Mouse (Mus musculus) kidney, adult 8-10 months (tissue): ENCODE measurements around the gene Apc2.

Experiments used
- DNase-seq, 2 experiments: peaks; one replicate each; pipeline ENCODE4 v3.0.0; 2022

Gene Apc2

DNA sequence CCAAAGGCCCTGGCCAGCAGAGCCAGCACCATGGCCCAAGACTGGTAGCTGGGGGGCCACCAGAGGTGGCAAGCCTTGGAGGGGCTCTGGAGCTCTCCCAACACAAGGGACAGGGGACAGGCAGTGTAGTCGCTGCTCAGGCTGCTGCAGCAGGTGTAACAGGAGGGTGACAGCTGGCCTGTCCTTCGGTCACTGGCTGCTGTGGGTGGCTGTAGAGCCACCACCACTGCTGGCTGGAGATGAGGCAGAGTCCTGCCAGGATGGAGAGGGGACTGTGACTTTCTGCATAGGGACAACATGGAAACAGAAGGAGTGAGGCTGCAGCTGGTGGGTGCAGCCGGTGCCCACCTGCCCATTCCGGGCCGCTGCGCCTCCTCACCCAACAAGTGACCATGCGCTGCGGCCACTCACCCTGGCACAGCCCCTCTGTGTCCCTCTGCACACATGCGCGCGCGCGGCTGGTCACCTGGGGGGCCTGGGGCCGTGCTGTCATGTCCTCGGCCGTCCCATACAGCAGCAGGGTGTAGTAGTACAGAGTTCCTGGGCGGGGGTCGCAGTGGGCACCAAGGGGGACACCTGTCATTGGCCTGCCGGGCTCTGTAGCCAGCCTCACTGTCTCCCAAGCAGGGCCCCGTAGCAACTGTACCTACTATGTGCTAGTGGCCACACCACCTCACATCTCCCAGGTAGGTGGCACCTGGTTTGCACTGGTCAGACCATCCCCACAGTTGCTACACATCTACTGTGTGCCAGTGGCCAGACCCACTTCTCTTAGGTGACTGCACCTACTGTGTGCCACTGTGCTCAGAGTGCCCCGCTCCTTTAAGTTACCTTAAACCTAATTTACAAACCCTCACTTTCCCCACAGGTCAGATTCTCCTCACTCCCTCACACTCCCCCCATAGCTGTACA lies 26.1 kb downstream of the Apc2 start:
- DNase-seq = no peak

- no peak for DNase-seq
These were observed 27.0 kb downstream of the Apc2 start for GRCm38 (mm10) chr10:80322811-80323211.

- peak; percentile 79 to 86 for DNase-seq
These were observed 27.7 kb downstream of the Apc2 start for GRCm38 (mm10) chr10:80323261-80324119.

- peak in 1 of 2 experiments; percentile 50 for DNase-seq
These were observed 28.6 kb downstream of the Apc2 start for GRCm38 (mm10) chr10:80324120-80325037.

- DNase-seq = no peak
These were observed 29.3 kb downstream of the Apc2 start for GRCm38 (mm10) chr10:80325045-80325444.

DNA sequence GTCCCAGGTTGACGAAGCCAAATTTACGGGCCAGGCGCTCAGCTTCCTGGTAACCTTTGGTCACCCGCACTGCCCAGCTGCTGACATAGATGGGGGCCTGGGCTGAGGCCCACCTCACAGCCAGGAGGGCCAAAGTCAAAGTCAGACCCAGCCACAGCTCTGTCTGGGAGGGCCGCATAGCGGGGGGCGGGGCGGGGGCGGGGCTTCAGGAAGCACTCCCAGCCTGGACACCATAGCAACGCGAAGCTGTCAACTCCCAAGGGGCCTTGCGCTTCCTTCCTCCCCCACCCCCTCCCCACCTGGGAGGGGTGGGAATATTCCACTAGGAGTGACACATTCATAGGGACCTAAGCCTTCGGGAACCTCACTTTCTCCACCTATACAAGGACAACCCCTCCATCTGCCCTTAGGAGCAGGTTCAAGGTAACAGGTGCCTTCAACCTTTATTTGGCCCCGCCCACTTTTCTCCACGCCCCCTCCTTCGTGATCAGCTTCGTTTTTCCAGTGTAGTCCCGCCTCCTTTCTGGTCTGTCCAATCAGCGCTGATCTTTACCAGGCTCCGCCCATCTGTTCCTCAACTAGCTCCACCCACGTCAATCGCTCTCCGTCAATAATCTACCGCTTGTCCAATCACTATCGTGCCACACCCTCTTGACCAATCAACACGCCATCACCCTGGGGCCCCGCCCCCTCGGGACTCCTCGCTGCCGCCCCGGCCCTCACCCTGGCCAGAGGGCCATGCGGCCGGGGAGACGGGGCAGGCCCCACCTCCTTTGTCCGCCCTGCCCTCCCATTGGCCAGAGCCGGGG lies 33.7 kb downstream of the Apc2 start, which contains the start of the genes Pcsk4 and Reep6:
Pcsk4 (minus strand) TSS at position 226 of the 809 bp plus-strand sequence.
Reep6 (plus strand) TSS at position 681 of the 809 bp plus-strand sequence.
- DNase-seq = peak; percentile 99

DNA sequence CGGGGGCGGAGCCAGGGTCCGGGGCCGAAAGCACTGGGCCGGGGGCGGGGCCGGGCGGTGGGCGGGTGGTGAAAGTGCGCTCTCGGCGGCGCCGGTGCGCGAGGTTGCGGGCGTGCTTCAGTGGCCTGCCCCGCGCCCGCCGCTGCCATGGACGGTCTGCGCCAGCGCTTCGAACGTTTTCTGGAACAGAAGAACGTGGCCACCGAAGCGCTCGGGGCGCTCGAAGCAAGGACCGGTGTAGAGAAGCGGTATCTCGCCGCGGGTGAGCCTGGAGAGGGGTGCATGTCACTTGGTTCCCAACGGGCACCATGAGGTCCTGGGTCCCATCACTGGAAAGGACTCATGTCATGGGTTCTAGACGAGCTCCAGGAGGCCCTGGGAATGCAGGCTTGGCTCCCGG lies 34.3 kb downstream of the Apc2 start:
- DNase-seq = no peak

- DNase-seq = no peak
These were observed 35.1 kb downstream of the Apc2 start for GRCm38 (mm10) chr10:80330888-80331287.

- peak in 1 of 2 experiments; percentile 5 for DNase-seq
These were observed 36.1 kb downstream of the Apc2 start for GRCm38 (mm10) chr10:80331636-80332524.

GRCm38 (mm10) chr10:80332525-80332989 lies 36.8 kb downstream of the Apc2 start:
- no peak for DNase-seq

DNA sequence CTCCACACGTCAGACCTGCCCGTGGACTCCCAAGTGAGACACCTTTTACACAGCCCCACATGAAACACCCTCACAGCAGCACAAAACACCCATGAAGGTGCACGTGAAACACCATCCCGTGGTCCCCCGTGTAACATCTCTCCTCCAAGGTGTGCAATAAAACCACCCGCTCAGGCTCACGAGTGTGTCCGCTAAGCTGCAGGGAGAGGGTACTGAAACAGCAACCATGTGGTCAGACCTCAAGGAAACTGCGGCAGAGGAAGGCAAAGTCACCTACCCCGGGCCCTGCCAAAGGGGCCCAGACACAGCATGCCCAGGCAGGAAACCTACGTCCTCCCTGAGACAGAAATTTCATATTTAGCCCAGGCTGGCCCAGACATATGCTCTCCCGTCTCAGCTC lies 40.5 kb downstream of the Apc2 start:
- no peak for DNase-seq

- peak; percentile 64 to 89 for DNase-seq
These were observed 44.4 kb downstream of the Apc2 start for GRCm38 (mm10) chr10:80339941-80340750.

GRCm38 (mm10) chr10:80341026-80341425 lies 45.2 kb downstream of the Apc2 start:
- DNase-seq = no peak

DNA sequence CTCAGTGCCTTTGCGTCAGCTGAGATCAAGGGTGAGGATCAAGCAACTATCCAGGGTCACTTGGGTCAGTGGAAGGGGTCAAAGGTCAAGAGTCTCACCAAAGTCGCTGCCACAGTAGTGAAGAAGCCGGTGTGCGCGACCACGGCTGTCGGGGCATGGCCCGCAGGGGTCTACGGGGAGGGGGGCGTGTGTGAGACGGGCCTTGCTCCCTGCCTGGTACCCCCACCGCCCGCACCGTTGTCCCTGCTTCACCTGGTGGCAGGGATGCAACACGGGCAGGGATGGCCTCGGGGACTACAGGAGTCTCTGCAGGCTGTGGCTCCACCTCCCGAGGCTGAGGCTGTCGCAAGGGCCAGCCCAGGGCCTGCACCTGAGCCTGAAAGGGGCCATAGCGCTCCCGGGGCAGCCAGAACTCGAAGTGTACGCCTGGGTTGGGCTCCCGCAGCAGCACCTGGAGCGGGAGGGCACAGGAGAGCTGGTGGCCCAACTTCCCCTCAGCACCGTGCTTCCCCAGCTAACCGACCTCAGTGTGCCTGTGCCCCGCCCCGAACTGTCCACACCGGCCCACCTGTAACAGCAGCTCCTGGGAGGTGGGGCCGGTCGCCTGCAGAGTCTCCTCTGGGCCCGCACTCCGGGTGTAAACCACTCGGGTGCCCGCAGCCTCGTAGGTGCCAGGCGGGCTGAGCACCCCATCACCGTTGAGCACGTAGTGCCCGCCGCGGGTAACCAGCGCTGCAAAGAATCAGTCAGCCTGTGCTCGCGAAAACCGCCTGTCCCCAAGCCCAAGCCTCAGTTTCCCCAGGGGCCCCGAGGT lies 45.9 kb downstream of the Apc2 start:
- no peak for DNase-seq

DNA sequence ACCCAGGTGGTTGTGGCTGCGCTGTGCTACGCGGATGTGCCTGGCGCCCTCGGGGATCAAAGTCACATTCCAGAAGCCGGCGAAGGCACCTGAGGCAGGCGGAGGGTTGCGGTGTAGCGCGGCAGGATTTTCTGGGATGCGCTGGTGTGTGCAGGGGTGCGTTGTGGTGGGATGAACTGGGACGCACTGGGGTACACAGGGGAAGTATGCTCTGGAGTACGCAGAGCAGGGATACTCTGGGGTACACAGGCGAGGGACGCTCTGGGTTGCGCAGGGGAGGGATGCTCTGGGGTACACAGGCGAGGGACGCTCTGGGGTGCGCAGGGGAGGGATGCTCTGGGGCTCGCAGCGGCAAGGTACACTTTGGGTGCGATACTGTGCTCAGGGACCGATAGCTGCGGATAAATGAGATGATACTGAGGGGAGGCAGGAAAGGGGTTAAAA lies 46.5 kb downstream of the Apc2 start:
- no peak for DNase-seq

GRCm38 (mm10) chr10:80342749-80343424 lies 47.1 kb downstream of the Apc2 start:
- no peak for DNase-seq

- no peak for DNase-seq
These were observed 47.7 kb downstream of the Apc2 start for GRCm38 (mm10) chr10:80343425-80343895.
